Mouse (Mus musculus) kidney, postnatal 0 days (tissue): ENCODE results near the gene Olfr1066. TPM values are rescaled to one million over a fixed set of nuclear protein-coding genes. Genes with fewer than 3 reads are reported as not detected.

Experiments used
- ATAC-seq: fragments of 200-750 bp; cut with Nextera tagmentation; replicated peaks from 2 replicates; pipeline ENCODE4 v1.8.0; 2017; ENCODE audit warnings: low read depth, moderate number of reproducible peaks, moderate TSS enrichment, moderate library complexity; ENCODE audit not compliant: low FRiP score
- DNase-seq: peaks from one replicate; pipeline ENCODE4 v3.0.0-alpha.2; 2016; ENCODE audit warnings: low spot score
- H3K27ac ChIP-seq: fragments of 300-500 bp; sonication (generic); 2 replicates; pipeline ENCODE4 v1.5.1; 2014; ENCODE audit warnings: mild to moderate bottlenecking
- H3K27me3 ChIP-seq: fragments of 300-500 bp; sonication (generic); 2 replicates; pipeline ENCODE4 v1.6.1; 2014; ENCODE audit warnings: low read length, mixed read lengths; ENCODE audit not compliant: insufficient read depth
- H3K36me3 ChIP-seq: fragments of 300-500 bp; sonication (generic); 2 replicates; pipeline ENCODE4 v1.6.1; 2014; ENCODE audit warnings: low read length, mixed read lengths; ENCODE audit not compliant: insufficient read depth
- H3K4me1 ChIP-seq: fragments of 300-500 bp; sonication (generic); replicated peaks from 2 replicates; pipeline ENCODE4 v1.6.1; 2014; ENCODE audit warnings: antibody characterized with exemption, low read length, mixed read lengths; ENCODE audit not compliant: insufficient read depth
- H3K4me2 ChIP-seq: fragments of 300-500 bp; sonication (generic); 2 replicates; pipeline ENCODE4 v1.6.1; 2014; ENCODE audit warnings: mild to moderate bottlenecking, low read length, moderate library complexity, mixed read lengths
- H3K4me3 ChIP-seq: fragments of 300-500 bp; sonication (generic); replicated peaks from 2 replicates; pipeline ENCODE4 v1.5.1; 2014; ENCODE audit warnings: low read depth, low read length
- H3K9ac ChIP-seq: fragments of 300-500 bp; sonication (generic); 2 replicates; pipeline ENCODE4 v1.6.1; 2014; ENCODE audit warnings: low read depth, low read length
- H3K9me3 ChIP-seq: fragments of 300-500 bp; sonication (generic); replicated peaks from 2 replicates; pipeline ENCODE4 v1.6.1; 2016; ENCODE audit warnings: low read length, inconsistent platforms, mixed read lengths
- CTCF ChIP-seq: IDR thresholded peaks from 2 replicates; pipeline ENCODE4 v1.5.1; 2016; ENCODE audit warnings: antibody characterized with exemption, low read depth, mild to moderate bottlenecking, moderate library complexity
- WGBS: fragments of 180-500 bp; shearing (Covaris S2); extraction: QIAGEN DNeasy Blood & Tissue Kit; methylation state at CpG from one replicate; pipeline ENCODE4 v1.1.7; 2014; 5-methylcytosine and 5-hydroxymethylcytosine counted together
- polyA plus RNA-seq: library from polyadenylated mRNA; unstranded; fragments of >200 nt; fragmentation: Nextera tagmentation; extraction: Ambion mirVana; gene quantifications from 2 replicates; pipeline ENCODE4 v1.2.1, GENCODE M21; 2015

Gene Olfr1066
- polyA plus RNA-seq, 1 experiment from 2014 or later, result not detected

GRCm38 (mm10) chr2:86413950-86414349 lies 42.1 kb downstream of the Olfr1066 start, which contains the start of gene Olfr1061:
Olfr1061 (minus strand) TSS chr2:86414050.
- Histone ChIP-seq H3K27me3 (no peaks in the 10 kb centered on the region), H3K9ac (no peak within 1 kb of the TSS), H3K4me1 (no peaks in the 10 kb centered on the region), H3K36me3 (no peaks in the 10 kb centered on the region), H3K4me3 (no peak within 1 kb of the TSS), H3K27ac (no peak within 1 kb of the TSS), H3K9me3 (no peaks in the 10 kb centered on the region), H3K4me2 (no peak within 1 kb of the TSS)
- no peak for TF ChIP-seq CTCF
- 79% methylated on average over 1 of the region's 1 CpGs for WGBS
- ATAC-seq (no peak), DNase-seq (no peak)

Other genes with a start within 250 kb of the Olfr1066 start
- gene Olfr1046, start 237.0 kb downstream of the Olfr1066 start, polyA plus RNA-seq, result not detected in 2 replicates
- gene Olfr1047, start 224.9 kb downstream of the Olfr1066 start, polyA plus RNA-seq, result not detected in 2 replicates
- gene Olfr1048, start 216.0 kb downstream of the Olfr1066 start, polyA plus RNA-seq, result not detected in 2 replicates
- not detected in 2 replicates for gene Olfr1049, start 197.9 kb downstream of the Olfr1066 start, polyA plus RNA-seq
- not detected in 2 replicates for gene Olfr1051, start 177.2 kb downstream of the Olfr1066 start, polyA plus RNA-seq
- gene Olfr1052, start 163.8 kb downstream of the Olfr1066 start, polyA plus RNA-seq, result not detected in 2 replicates
- not detected in 2 replicates for gene Olfr1053, start 141.0 kb downstream of the Olfr1066 start, polyA plus RNA-seq
- not detected in 2 replicates for gene Olfr1054, start 120.8 kb downstream of the Olfr1066 start, polyA plus RNA-seq
- gene Olfr1055, start 106.0 kb downstream of the Olfr1066 start, polyA plus RNA-seq, result not detected in 2 replicates
- gene Olfr1056, start 93.8 kb downstream of the Olfr1066 start, polyA plus RNA-seq, result not detected in 2 replicates
- gene Olfr1057, start 77.9 kb downstream of the Olfr1066 start, polyA plus RNA-seq, result not detected in 2 replicates
- not detected in 2 replicates for gene Olfr1058, start 67.7 kb downstream of the Olfr1066 start, polyA plus RNA-seq
- gene Olfr1061, start 42.2 kb downstream of the Olfr1066 start, polyA plus RNA-seq, result not detected in 2 replicates
- gene Olfr1062, start 29.5 kb downstream of the Olfr1066 start, polyA plus RNA-seq, result not detected in 2 replicates
- gene Olfr1065, start 5.7 kb downstream of the Olfr1066 start, polyA plus RNA-seq, result not detected in 2 replicates
- not detected in 2 replicates for gene Olfr228, start 31.1 kb upstream of the Olfr1066 start, polyA plus RNA-seq
- gene Olfr1076, start 52.2 kb upstream of the Olfr1066 start, polyA plus RNA-seq, result not detected in 2 replicates
- gene Olfr1079, start 86.2 kb upstream of the Olfr1066 start, polyA plus RNA-seq, result not detected in 2 replicates
- not detected in 2 replicates for gene Olfr1080, start 102.0 kb upstream of the Olfr1066 start, polyA plus RNA-seq
- gene Olfr1082, start 142.7 kb upstream of the Olfr1066 start, polyA plus RNA-seq, result not detected in 2 replicates
- gene Olfr1084, start 183.5 kb upstream of the Olfr1066 start, polyA plus RNA-seq, result not detected in 2 replicates
- gene Olfr1085, start 205.8 kb upstream of the Olfr1066 start, polyA plus RNA-seq, result not detected in 2 replicates
- gene Olfr1086, start 223.8 kb upstream of the Olfr1066 start, polyA plus RNA-seq, result not detected in 2 replicates
- gene Olfr1087, start 242.1 kb upstream of the Olfr1066 start, polyA plus RNA-seq, result not detected in 2 replicates